Mouse (Mus musculus) heart, adult 2 months (tissue): ENCODE data around the gene Zfpm1. TPM values are rescaled to one million over a fixed set of nuclear protein-coding genes. Genes with fewer than 3 reads are reported as not detected.

ENCODE experiments used
- DNase-seq, 2 experiments: peaks; one replicate each; pipeline ENCODE4 v3.0.0; 2021
- H3K27ac ChIP-seq: fragments of 200-600 bp; 2 replicates; pipeline ENCODE4 v1.8.1; 2022
- H3K27me3 ChIP-seq: fragments of 200-500 bp; 2 replicates; pipeline ENCODE4 v1.6.1; 2012; ENCODE audit warnings: mild to moderate bottlenecking, low read length, inconsistent platforms, mixed read lengths; ENCODE audit not compliant: control insufficient read depth, insufficient read depth
- H3K36me3 ChIP-seq: fragments of 200-500 bp; 2 replicates; pipeline ENCODE4 v1.6.1; 2012; ENCODE audit warnings: low read length, inconsistent platforms; ENCODE audit not compliant: control insufficient read depth, insufficient read depth
- H3K4me1 ChIP-seq: fragments of 200-500 bp; 2 replicates; pipeline ENCODE4 v1.6.1; 2011; ENCODE audit warnings: low read length; ENCODE audit not compliant: control insufficient read depth, insufficient read depth
- H3K4me3 ChIP-seq: fragments of 200-600 bp; 2 replicates; pipeline ENCODE4 v1.8.1; 2022
- H3K79me2 ChIP-seq: fragments of 200-500 bp; replicated peaks from 2 replicates; pipeline ENCODE4 v1.6.1; 2012; ENCODE audit warnings: mild to moderate bottlenecking, inconsistent platforms, low read length, moderate library complexity, mixed read lengths; ENCODE audit not compliant: control insufficient read depth, insufficient read depth
- H3K9ac ChIP-seq: fragments of 200-500 bp; 2 replicates; pipeline ENCODE4 v1.6.1; 2012; ENCODE audit warnings: low read depth, mild to moderate bottlenecking, control low read depth, inconsistent platforms, low read length, mixed read lengths
- CTCF ChIP-seq: fragments of 200-600 bp; IDR thresholded peaks from 2 replicates; pipeline ENCODE4 v1.8.1; 2022; ENCODE audit warnings: antibody characterized with exemption, mild to moderate bottlenecking, moderate library complexity
- EP300 ChIP-seq: fragments of 200-500 bp; IDR thresholded peaks from 2 replicates; pipeline ENCODE4 v1.6.1; 2011; ENCODE audit warnings: low read depth, low read length, control low read depth; ENCODE audit not compliant: insufficient read depth
- POLR2A ChIP-seq: fragments of 200-500 bp; IDR thresholded peaks from 2 replicates; pipeline ENCODE4 v1.6.1; 2011; ENCODE audit warnings: mild to moderate bottlenecking, low read depth, low read length, control low read depth; ENCODE audit not compliant: insufficient read depth
- WGBS: fragments of 180-500 bp; shearing (Covaris S2); methylation state at CpG from one replicate; pipeline ENCODE4 v1.1.7; 2018; 5-methylcytosine and 5-hydroxymethylcytosine counted together
- intact Hi-C: fragments of 180-260 bp; cut with DNase I; formaldehyde crosslinking; loops from one replicate; pipeline ENCODE4 v1.15.1; 2025
- polyA plus RNA-seq: library from polyadenylated mRNA; depleted of rRNA; stranded (reverse); fragments of >200 nt; gene quantifications from 2 replicates; pipeline ENCODE4 v1.2.3, GENCODE M21; 2012
- total RNA-seq, 2 experiments: library from RNA; stranded (reverse); gene quantifications; 2 replicates each; pipeline ENCODE4 v1.2.3; 2021

Gene Zfpm1
- total and polyA plus RNA-seq, 3 experiments, result 20.9 to 24.6 (median 21.2) TPM

DNA sequence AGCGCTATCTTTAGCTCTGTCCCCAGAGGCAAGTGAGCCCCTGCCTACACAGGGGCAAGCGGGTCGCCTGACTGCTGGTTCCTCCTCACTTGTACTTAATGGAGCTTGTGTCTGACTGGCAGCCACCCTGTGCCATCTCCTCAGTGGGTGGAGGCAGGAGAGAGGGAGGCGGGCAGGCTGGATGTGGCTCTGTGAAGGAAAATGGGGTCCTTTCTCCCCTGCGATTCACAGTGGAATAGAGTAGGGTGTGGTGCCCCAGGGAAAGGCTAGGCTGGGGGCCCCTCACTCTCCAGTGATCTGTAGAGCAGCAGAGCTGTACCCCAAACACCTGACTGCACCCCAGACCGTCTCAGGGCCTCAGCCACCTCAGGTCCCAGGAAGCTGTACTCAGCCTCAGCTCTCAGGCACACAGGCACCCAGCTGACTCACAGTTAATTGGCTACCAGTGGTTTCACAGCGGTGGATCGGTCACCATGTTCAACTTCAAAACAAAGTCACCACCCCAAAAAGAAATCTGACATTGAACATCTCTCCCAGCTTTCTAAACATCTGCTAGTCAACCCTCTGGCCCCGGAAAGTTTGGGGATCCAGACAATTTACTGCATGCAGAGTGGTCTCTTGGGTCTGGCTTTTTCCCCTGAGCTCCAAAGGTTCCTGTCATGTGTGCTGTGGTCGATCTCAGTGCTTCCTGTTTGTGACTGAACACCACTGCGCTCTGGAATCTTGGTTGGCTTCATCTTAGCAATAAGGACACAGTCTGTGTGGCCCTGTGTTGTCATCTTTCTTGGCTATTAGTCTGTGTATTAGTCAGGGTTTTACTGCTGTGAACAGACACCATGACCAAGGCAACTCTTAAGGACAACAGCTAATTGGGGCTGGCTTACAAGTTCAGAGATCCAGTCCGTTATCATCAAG lies 63.5 kb downstream of the Zfpm1 start:
- Histone ChIP-seq H3K79me2 (no peaks in the 10 kb centered on the region), H3K4me1 (peaks cover 13% of the 10 kb centered on the region), H3K9ac (no peak overlapping the region), H3K27ac (no peak overlapping the region), H3K27me3 (no peaks in the 10 kb centered on the region), H3K36me3 (no peaks in the 10 kb centered on the region), H3K4me3 (no peak overlapping the region)
- DNase-seq, result no peak
- WGBS, result 59% methylated on average over 12 of the region's 12 CpGs
- intact Hi-C loops, result no loop called here
- TF ChIP-seq POLR2A (no peak), EP300 (no peak), CTCF (no peak)

DNA sequence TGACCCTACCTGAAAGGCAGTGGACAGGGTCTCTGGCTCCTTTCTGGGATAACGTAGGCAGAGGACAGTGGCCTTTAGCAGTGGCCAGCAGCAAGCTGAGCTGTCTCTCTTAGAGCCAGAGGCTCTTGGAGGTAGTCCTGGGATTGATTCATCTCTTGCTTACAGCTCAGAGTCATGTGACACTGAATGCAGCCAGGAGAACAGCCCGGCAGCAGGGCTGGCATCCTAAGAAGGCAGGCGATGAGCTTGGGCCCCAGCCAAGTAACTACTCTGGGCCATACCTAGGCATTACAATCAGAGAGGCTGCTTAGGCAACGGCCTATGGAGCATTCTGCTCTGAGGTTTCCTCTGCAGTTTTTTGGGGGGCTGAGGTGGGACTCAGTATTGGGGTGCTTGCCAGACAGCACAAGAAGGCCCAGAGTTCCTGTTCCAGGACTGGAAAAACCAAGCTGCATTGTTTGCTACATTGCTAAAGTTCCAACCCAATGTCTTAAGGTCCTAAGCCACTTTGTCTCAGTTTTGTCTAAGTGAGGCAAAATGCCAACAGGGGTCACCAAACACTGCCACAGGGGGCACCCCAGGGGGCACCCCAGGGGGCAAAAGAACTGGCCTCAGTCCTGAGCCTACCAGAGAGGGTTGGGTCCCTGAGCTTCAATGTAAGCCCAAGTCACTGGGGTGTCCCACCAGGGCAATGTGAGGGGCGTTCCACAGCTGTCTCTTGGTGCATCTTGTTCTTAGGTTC lies 66.0 kb downstream of the Zfpm1 start:
- intact Hi-C loops, result no loop called here
- Histone ChIP-seq H3K27ac (no peak overlapping the region), H3K4me1 (peaks cover 9% of the 10 kb centered on the region), H3K27me3 (no peaks in the 10 kb centered on the region), H3K79me2 (no peaks in the 10 kb centered on the region), H3K4me3 (no peak overlapping the region), H3K9ac (no peak overlapping the region), H3K36me3 (no peaks in the 10 kb centered on the region)
- 50% methylated on average over 5 of the region's 5 CpGs for WGBS
- TF ChIP-seq EP300, result no peak
- TF ChIP-seq CTCF, result no peak
- no peak for TF ChIP-seq POLR2A
- peak in 1 of 2 experiments; percentile 65 for DNase-seq

DNA sequence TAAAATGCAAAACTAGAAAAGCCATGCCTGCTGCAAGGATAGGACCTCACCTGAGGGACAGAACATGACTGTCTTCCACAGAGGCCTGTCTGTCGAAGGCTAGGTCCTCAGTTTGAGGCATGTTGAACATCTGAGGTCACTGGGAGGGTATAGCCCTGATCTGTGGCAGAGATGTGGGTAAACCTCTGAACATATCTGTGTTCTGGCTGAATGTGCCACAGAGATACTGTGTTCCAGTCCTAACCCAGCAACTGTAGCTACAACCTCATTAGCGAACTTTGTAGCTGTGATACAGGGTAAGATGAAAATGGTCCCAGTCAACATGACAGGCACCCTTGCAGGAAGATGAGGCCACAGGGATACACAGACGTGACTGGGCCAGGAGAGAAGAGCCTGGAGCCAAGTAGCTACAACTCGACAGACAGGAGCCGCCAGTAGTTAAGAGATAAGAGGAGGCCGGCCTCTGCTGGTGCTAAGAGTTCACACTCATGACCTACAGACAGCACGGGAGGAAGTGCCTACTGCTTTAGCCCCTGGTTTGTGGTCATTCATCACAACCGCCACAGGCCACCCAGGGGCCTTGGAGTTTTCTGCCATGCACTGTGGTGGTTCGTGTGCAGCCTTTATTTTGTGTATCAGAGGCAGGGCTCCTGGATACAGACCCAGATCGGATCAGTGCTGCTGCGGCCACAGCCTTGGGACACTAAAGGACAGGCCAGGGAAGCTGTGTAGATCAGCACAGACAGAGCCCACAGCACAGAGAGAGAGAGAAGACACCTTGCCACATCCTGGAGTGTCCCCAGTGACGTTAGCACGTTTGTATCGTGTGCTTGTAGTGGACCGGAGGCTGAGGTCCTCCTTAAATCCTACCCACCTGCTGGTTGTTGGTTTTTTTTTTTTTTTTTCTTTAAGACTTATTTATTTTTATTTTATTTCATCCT lies 67.7 kb downstream of the Zfpm1 start:
- intact Hi-C loops, result no loop called here
- H3K36me3 ChIP-seq, result no peaks in the 10 kb centered on the region
- H3K4me3 ChIP-seq, result no peak overlapping the region
- peak in 1 of 2 experiments; percentile 36 for DNase-seq
- no peaks in the 10 kb centered on the region for H3K27me3 ChIP-seq
- 41% methylated on average over 15 of the region's 15 CpGs for WGBS
- TF ChIP-seq CTCF (no peak), EP300 (no peak), POLR2A (no peak)
- no peak overlapping the region for H3K27ac ChIP-seq
- peaks cover 3% of the 10 kb centered on the region; the same call in 1 of the 2 replicates for H3K4me1 ChIP-seq
- no peak overlapping the region for H3K9ac ChIP-seq
- H3K79me2 ChIP-seq, result no peaks in the 10 kb centered on the region

DNA sequence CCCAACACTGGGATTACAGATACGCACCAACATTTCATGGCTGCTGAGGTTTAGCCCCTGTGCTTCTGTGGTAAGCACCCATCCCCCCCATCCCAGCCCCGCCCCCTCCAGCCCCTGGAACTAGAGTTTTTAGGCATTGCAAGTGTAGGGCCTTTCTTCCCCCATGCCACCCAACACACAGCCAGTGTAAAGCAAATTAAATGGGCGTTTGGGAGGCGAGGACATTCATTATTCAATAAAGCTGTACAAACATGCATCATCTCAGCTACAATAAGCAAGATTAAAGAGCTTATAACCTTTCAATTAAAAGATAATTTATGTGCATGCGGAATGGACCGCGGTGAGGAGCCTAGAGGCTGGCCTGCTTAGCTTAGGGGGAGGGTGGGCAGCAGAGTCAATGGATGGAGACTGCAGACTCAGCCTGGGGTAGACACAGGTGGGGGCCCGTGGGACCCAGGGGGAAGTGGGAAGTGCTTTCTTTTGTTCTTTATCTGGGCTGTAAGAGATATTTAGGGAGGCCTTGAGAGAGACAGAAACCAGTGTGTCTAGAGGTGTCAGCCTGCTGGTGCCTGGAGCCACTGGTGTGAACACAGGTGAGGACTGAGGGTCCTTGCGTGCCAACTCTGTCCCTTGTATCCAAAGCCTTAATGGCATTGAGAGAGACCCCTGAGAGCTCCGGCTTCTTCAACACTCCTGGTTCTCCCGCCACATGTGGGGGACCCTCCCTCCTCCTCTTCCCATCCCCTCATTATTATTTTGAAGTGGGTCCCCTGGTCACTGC lies 68.6 kb downstream of the Zfpm1 start:
- Histone ChIP-seq H3K4me1 (peaks cover 3% of the 10 kb centered on the region; the same call in 1 of the 2 replicates), H3K27me3 (no peaks in the 10 kb centered on the region), H3K36me3 (no peaks in the 10 kb centered on the region), H3K9ac (no peak overlapping the region), H3K4me3 (no peak overlapping the region), H3K27ac (no peak overlapping the region), H3K79me2 (no peaks in the 10 kb centered on the region)
- TF ChIP-seq CTCF (no peak), POLR2A (no peak), EP300 (no peak)
- WGBS, result 66% methylated on average over 11 of the region's 11 CpGs
- intact Hi-C loops, result no loop called here
- DNase-seq, result no peak

DNA sequence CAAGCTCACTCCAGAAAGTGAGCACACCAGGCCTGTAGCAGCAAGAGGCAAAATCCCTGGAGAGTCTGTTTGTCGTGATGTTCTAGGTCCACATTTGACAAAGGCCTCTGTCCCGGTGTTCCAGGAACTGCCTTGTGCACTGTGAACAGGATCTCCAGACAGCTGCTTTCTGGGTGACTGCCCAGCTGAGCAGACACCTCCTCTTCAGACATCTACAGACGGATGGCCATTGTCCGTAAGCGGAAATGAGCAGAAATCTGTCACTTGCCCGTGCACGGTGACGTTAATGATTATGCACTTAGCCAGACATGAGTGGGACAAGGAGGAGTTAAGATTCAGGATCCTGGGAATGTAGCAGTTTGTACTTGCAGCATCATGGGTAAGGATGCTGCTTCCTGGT lies 72.2 kb downstream of the Zfpm1 start:
- 55% methylated on average over 8 of the region's 8 CpGs for WGBS
- DNase-seq, result no peak
- no peaks in the 10 kb centered on the region for H3K27me3 ChIP-seq
- no peaks in the 10 kb centered on the region for H3K79me2 ChIP-seq
- no peaks in the 10 kb centered on the region for H3K36me3 ChIP-seq
- H3K9ac ChIP-seq, result no peak overlapping the region
- H3K4me1 ChIP-seq, result no peaks in the 10 kb centered on the region
- no peak overlapping the region for H3K4me3 ChIP-seq
- TF ChIP-seq CTCF, result no peak
- no peak for TF ChIP-seq EP300
- no peak for TF ChIP-seq POLR2A
- intact Hi-C loops, result no loop called here
- H3K27ac ChIP-seq, result no peak overlapping the region
